Mouse (Mus musculus): ENCODE results near the gene Dhodh. TPM values are rescaled to one million over a fixed set of nuclear protein-coding genes. Genes with fewer than 3 reads are reported as not detected.

The Dhodh gene
- polyA plus RNA-seq, 1 experiment from 2014 or later, result 35.7 TPM

Other genes starting within 250 kb of the Dhodh start
- gene Pmfbp1, start 114.6 kb downstream of the Dhodh start, polyA plus RNA-seq (2015; fragmentation: Nextera tagmentation; extraction: Ambion mirVana), result 1.7 and 2.1 TPM in 2 replicates
- 17.9 and 18.5 TPM in 2 replicates for gene Dhx38, start 42.8 kb downstream of the Dhodh start, polyA plus RNA-seq (2015; fragmentation: Nextera tagmentation; extraction: Ambion mirVana)
- 28.0 and 28.9 TPM in 2 replicates for gene Txnl4b, start 42.8 kb downstream of the Dhodh start, polyA plus RNA-seq (2015; fragmentation: Nextera tagmentation; extraction: Ambion mirVana)
- 0.17 and 0.40 TPM in 2 replicates for gene Hp, start 29.5 kb downstream of the Dhodh start, polyA plus RNA-seq (2015; fragmentation: Nextera tagmentation; extraction: Ambion mirVana)
- gene Pkd1l3, start 5.8 kb upstream of the Dhodh start, polyA plus RNA-seq (2015; fragmentation: Nextera tagmentation; extraction: Ambion mirVana), result 0.20 and 0.52 TPM in 2 replicates
- gene Ist1, start 84.6 kb upstream of the Dhodh start, polyA plus RNA-seq (2015; fragmentation: Nextera tagmentation; extraction: Ambion mirVana), result 158 and 171 TPM in 2 replicates
- 69.6 and 76.1 TPM in 2 replicates for gene Zfp821, start 96.9 kb upstream of the Dhodh start, polyA plus RNA-seq (2015; fragmentation: Nextera tagmentation; extraction: Ambion mirVana)
- 3.7 and 5.1 TPM in 2 replicates for gene Atxn1l, start 129.1 kb upstream of the Dhodh start, polyA plus RNA-seq (2015; fragmentation: Nextera tagmentation; extraction: Ambion mirVana)
- 53.0 and 55.4 TPM in 2 replicates for gene Ap1g1, start 169.9 kb upstream of the Dhodh start, polyA plus RNA-seq (2015; fragmentation: Nextera tagmentation; extraction: Ambion mirVana)